Mouse (Mus musculus): ENCODE data around the gene Dlg4. TPM values are rescaled to one million over a fixed set of nuclear protein-coding genes. Genes with fewer than 3 reads are reported as not detected.

Dlg4 gene
- total and polyA plus RNA-seq, 3 experiments = 6.8 to 15.3 (median 7.3) TPM

- TF ChIP-seq PAX5 (IDR thresholded peaks at IDR 0.05; ENCODE audit: low read length) (no peak), MAX (IDR thresholded peaks at IDR 0.05; ENCODE audit: low read length) (peak; percentile 47; the same call in 1 of the 2 replicates), BHLHE40 (IDR thresholded peaks at IDR 0.05; ENCODE audit: low read depth, low read length) (0 out of 2 replicates have a peak, but pooled peaks have one; percentile 10), MAFK (IDR thresholded peaks at IDR 0.05; ENCODE audit: insufficient replicate concordance, low read length) (no peak), ETS1 (conservative IDR thresholded peaks at IDR 0.05; ENCODE audit: low read depth, low read length) (no peak), ZKSCAN1 (IDR thresholded peaks at IDR 0.05; ENCODE audit: borderline replicate concordance, low read depth, low read length) (no peak), USF2 (conservative IDR thresholded peaks at IDR 0.05; ENCODE audit: low read depth, low read length) (no peak), MEF2A (IDR thresholded peaks at IDR 0.05; ENCODE audit: borderline replicate concordance, low read depth, low read length) (peak; percentile 41; the same call in 1 of the 2 replicates), RCOR1 (conservative IDR thresholded peaks at IDR 0.05; ENCODE audit: low read depth, low read length) (no peak), POLR2AphosphoS2 (IDR thresholded peaks at IDR 0.05; ENCODE audit: low read depth, low read length) (no peak), ZC3H11A (IDR thresholded peaks at IDR 0.05; ENCODE audit: low read depth, low read length) (no peak)
Measured at GRCm38 (mm10) chr11:70021264-70022132, 4.8 kb downstream of the Dlg4 start (continued).

- Histone ChIP-seq H3K4me2 (ENCODE audit: insufficient read depth, low read depth, poor library complexity, severe bottlenecking) (no peak overlapping the region), H3K4me1 (ENCODE audit: control insufficient read depth in 1 of 2, insufficient read depth in 2 of 2) (peaks cover 12 to 39% of the 10 kb centered on the region in 2 experiments)
- dilution Hi-C loops (cut with MboI; ENCODE audit: extremely low pct_ligation_motif_present, extremely low pct_unique_long_range_greater_than_20kb, low sequenced_read_pairs) = no loop called here
Measured at GRCm38 (mm10) chr11:70023481-70024150, 6.9 kb downstream of the Dlg4 start.

More at GRCm38 (mm10) chr11:70023481-70024150, 6.9 kb downstream of the Dlg4 start:
- H3K4me3 ChIP-seq (replicated peaks in 1 of 3; ENCODE audit: low read depth in 2 of 3, low read length in 2 of 3, poor library complexity in 1 of 3) = no peak overlapping the region
- no peak overlapping the region for H3K27ac ChIP-seq (ENCODE audit: insufficient read depth, low read depth)
- H3K9me3 ChIP-seq (replicated peaks; ENCODE audit: low read length) = no peaks in the 10 kb centered on the region
- TF ChIP-seq TCF12 (IDR thresholded peaks at IDR 0.05; ENCODE audit: low read depth, low read length) (no peak), MYC (IDR thresholded peaks at IDR 0.05; ENCODE audit: low read depth, low read length) (no peak), IRF4 (IDR thresholded peaks at IDR 0.05; ENCODE audit: low read depth, low read length) (no peak), HCFC1 (IDR thresholded peaks at IDR 0.05; ENCODE audit: low read depth, low read length) (no peak), CTCF (conservative IDR thresholded peaks at IDR 0.05 in 1 of 2, IDR thresholded peaks at IDR 0.05 in 1 of 2; ENCODE audit: low read depth in 2 of 2, low read length in 2 of 2) (no peak), E2F4 (IDR thresholded peaks at IDR 0.05; ENCODE audit: insufficient replicate concordance, low read depth, low read length) (no peak), USF2 (conservative IDR thresholded peaks at IDR 0.05; ENCODE audit: low read depth, low read length) (no peak), KAT2A (IDR thresholded peaks at IDR 0.05; ENCODE audit: insufficient replicate concordance, low read length) (no peak), MAX (IDR thresholded peaks at IDR 0.05; ENCODE audit: low read length) (no peak), JUN (IDR thresholded peaks at IDR 0.05; ENCODE audit: insufficient read depth, low read depth, low read length) (no peak), ZMIZ1 (IDR thresholded peaks at IDR 0.05; ENCODE audit: low read depth, low read length) (no peak), POLR2A (IDR thresholded peaks at IDR 0.05; ENCODE audit: low read depth, low read length) (no peak), ETS1 (conservative IDR thresholded peaks at IDR 0.05; ENCODE audit: low read depth, low read length) (no peak), PAX5 (IDR thresholded peaks at IDR 0.05; ENCODE audit: low read length) (no peak), SIN3A (IDR thresholded peaks at IDR 0.05; ENCODE audit: low read length) (no peak), BHLHE40 (IDR thresholded peaks at IDR 0.05; ENCODE audit: low read depth, low read length) (no peak), MAFK (IDR thresholded peaks at IDR 0.05; ENCODE audit: insufficient replicate concordance, low read length) (no peak), ELF1 (IDR thresholded peaks at IDR 0.05; ENCODE audit: low read depth, low read length) (no peak)
- no peak for DNase-seq (ENCODE audit: extremely low read depth)
- no peak overlapping the region for H3K9ac ChIP-seq (ENCODE audit: insufficient read depth, low read depth)
- H3K27me3 ChIP-seq (replicated peaks) = peaks cover 13% of the 10 kb centered on the region
- in situ Hi-C loops (cut with MboI; ENCODE audit: low pct_ligation_motif_present, low pct_unique_long_range_greater_than_20kb, low sequenced_read_pairs) = loop anchor here (25.0 kb wide), 1 partner anchor 936 kb away; the partner anchor contains the start of genes Per1 and Vamp2
- no peaks in the 10 kb centered on the region for H3K79me2 ChIP-seq (replicated peaks; ENCODE audit: control insufficient read depth, extremely low read depth, insufficient read depth, poor library complexity, severe bottlenecking)
- H3K36me3 ChIP-seq (replicated peaks in 1 of 2; ENCODE audit: control insufficient read depth in 1 of 2, insufficient read depth in 1 of 2, low read length in 1 of 2) = no peaks in the 10 kb centered on the region

All from CH12.LX (cell line).